Mouse (Mus musculus) lung, adult 2 months (tissue): Measurements from ENCODE around the gene Rbms3.

Experiments used
- CTCF ChIP-seq: fragments of 200-500 bp; IDR thresholded peaks from 2 replicates; pipeline ENCODE4 v1.5.1; 2011; ENCODE audit warnings: mild to moderate bottlenecking, low read length, control low read depth; ENCODE audit not compliant: insufficient read depth
- POLR2A ChIP-seq: fragments of 200-500 bp; IDR thresholded peaks from 2 replicates; pipeline ENCODE4 v1.6.1; 2011; ENCODE audit warnings: low read depth, mild to moderate bottlenecking, control low read depth, low read length, borderline replicate concordance; ENCODE audit errors: extremely low read depth

GRCm38 (mm10) chr9:117072433-117073099 lies 557.1 kb downstream of the Rbms3 start:
- no peak for TF ChIP-seq POLR2A
- no peak for TF ChIP-seq CTCF
